Mouse (Mus musculus) spleen, adult 2 months (tissue): ENCODE results near the gene Lmtk3. TPM values are rescaled to one million over a fixed set of nuclear protein-coding genes. Genes with fewer than 3 reads are reported as not detected.

ENCODE experiments used
- DNase-seq, 2 experiments: peaks; one replicate each; pipeline versions ENCODE4 v3.0.0 to v3.0.0-alpha.2; 2012 to 2021; ENCODE audit warnings: low spot score in 2 of 2, low read depth in 1 of 2
- H3K27ac ChIP-seq: fragments of 200-500 bp; 2 replicates; pipeline ENCODE4 v1.5.1; 2012; ENCODE audit warnings: low read length, inconsistent platforms; ENCODE audit not compliant: insufficient read depth
- H3K27me3 ChIP-seq: fragments of 200-500 bp; 2 replicates; pipeline ENCODE4 v1.6.1; 2012; ENCODE audit warnings: mild to moderate bottlenecking, moderate library complexity, low read length, inconsistent platforms; ENCODE audit not compliant: control insufficient read depth, insufficient read depth
- H3K36me3 ChIP-seq: fragments of 200-500 bp; 2 replicates; pipeline ENCODE4 v1.6.1; 2012; ENCODE audit warnings: mild to moderate bottlenecking, low read length, inconsistent platforms; ENCODE audit not compliant: control insufficient read depth, insufficient read depth
- H3K4me1 ChIP-seq: fragments of 200-500 bp; 2 replicates; pipeline ENCODE4 v1.6.1; 2011; ENCODE audit warnings: inconsistent platforms; ENCODE audit not compliant: control insufficient read depth, insufficient read depth, insufficient read length
- H3K4me3 ChIP-seq: fragments of 200-500 bp; 2 replicates; pipeline ENCODE4 v1.5.1; 2011; ENCODE audit warnings: mild to moderate bottlenecking, inconsistent platforms; ENCODE audit not compliant: insufficient read depth, insufficient read length; ENCODE audit errors: extremely low read depth
- CTCF ChIP-seq: fragments of 200-500 bp; IDR thresholded peaks from 2 replicates; pipeline ENCODE4 v1.5.1; 2011; ENCODE audit warnings: mild to moderate bottlenecking, inconsistent platforms; ENCODE audit not compliant: insufficient read depth, insufficient read length, insufficient replicate concordance; ENCODE audit errors: extremely low read depth
- POLR2A ChIP-seq: fragments of 200-500 bp; IDR thresholded peaks from 2 replicates; pipeline ENCODE4 v1.6.1; 2011; ENCODE audit warnings: low read depth, low read length, inconsistent platforms
- WGBS: fragments of 180-500 bp; shearing (Covaris S2); methylation state at CpG from one replicate; pipeline ENCODE4 v1.1.7; 2018; 5-methylcytosine and 5-hydroxymethylcytosine counted together
- polyA plus RNA-seq: library from polyadenylated mRNA; depleted of rRNA; stranded (reverse); fragments of >200 nt; gene quantifications from 2 replicates; pipeline ENCODE4 v1.2.3, GENCODE M21; 2012

Lmtk3 gene
- polyA plus RNA-seq, 1 experiment = 3.7 TPM

DNA sequence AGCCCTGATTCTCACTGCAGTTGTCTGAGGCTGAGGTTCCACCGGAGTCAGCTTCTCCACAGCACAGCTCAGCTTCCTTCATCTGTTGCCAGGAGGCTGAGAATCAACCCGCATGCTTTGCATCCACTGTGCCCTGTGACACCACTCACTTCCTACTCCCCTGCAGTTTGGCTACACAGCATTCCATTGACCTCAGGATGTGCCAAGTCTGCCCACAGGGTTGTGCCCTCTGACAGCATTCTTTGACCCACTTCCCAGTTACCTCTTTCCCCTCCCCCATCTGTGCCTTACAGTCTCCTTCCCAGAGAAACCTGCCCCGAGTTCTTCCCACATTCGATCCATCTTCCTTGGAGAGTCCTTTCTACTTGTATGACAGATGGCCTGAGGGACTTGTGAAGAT lies 1.3 kb upstream of the Lmtk3 start:
- DNase-seq = no peak
- no peaks in the 10 kb centered on the region for H3K36me3 ChIP-seq
- TF ChIP-seq POLR2A (no peak), CTCF (no peak)
- H3K4me1 ChIP-seq = peaks cover 17% of the 10 kb centered on the region
- H3K4me3 ChIP-seq = no peak overlapping the region
- 63% methylated on average over 4 of the region's 4 CpGs for WGBS
- H3K27me3 ChIP-seq = peaks cover 12% of the 10 kb centered on the region
- no peak overlapping the region for H3K27ac ChIP-seq

DNA sequence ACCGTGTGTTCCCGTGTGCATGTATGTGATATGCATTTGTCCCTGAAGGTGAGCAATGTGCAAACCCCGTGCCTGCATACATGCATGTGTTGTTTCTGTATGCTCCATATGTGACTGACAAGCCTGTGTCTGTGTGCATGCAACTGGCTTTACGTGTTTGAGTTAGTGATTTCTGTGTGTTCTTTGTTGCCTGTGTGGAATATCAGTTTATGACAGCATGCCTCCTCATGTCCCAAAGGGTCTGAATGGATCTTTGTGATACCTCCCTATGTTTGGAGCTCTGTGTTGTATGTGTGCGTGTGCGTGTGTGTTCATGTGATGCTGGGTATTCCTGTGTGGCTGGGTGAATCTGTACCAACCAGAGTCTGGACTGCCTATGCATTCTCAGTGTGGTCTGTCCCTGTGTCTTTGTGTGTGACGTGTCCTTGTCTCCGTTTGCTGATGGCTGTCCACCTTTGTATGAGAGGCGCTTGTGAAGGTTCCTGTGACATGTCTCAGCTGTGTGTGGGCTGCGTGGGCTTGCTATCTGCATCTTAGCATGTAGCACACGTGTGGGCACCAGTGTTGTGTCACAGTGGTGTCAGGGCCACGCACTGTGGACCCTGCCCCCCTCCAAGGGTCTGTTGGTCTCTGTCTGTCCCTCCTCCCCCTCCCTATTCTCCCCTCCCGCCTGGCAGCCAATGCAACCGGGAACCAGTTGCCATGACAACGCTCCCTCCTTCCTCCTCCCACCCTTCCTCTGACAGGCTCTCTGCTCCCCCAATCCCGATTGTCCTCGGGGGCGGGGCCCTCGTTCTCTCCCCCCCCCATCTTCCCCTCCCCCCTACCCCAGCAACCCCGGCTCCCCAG lies 1.2 kb downstream of the Lmtk3 start, which contains the start of gene Sult2b1:
TSS of gene Sult2b1 (minus strand) at position 146 of the 849 bp plus-strand sequence.
- no peak for TF ChIP-seq POLR2A
- no peak for TF ChIP-seq CTCF
- H3K27me3 ChIP-seq = peaks cover 12% of the 10 kb centered on the region
- DNase-seq = no peak
- H3K27ac ChIP-seq = no peak within 1 kb of the TSS
- peak within 1 kb of the TSS; percentile 65 for H3K4me3 ChIP-seq
- no peaks in the 10 kb centered on the region for H3K36me3 ChIP-seq
- peaks cover 11% of the 10 kb centered on the region for H3K4me1 ChIP-seq
- 33% methylated on average over 18 of the region's 20 CpGs for WGBS

DNA sequence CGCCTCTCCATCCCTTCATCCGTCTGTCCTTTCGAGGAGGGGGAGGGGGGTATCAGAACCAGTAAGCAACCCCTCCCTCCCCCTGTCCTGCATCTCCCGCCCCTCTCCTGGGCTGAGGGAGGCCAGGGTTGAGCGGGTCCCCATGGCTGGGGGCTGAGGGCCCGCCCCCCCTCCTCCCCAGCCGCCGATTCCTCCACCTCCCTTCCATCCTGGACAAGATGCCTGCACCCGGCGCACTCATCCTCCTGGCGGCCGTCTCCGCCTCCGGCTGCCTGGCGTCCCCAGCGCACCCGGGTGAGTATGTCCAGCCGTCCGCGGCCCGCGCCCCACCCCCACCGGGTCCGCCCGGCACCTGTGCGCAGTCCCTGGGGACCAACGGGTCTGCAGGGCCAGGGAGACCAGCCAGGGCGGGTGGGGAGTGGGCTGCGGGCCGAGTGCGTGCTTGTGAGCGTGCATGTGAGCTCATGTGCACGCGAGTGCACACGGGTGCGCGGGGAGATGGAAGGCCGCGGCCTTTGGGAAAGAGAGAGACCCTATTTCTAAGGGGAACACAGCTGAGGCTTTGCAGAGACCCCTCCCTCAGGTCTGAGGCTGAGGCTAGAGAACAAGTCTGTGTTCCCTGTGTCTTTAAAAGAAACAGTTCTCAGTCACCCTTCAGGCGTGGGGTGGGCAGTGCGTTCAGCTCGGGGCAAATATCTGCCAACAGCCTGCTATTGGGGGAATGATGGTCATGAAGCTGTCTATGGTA lies 2.0 kb downstream of the Lmtk3 start:
- Histone ChIP-seq H3K36me3 (no peaks in the 10 kb centered on the region), H3K4me1 (peaks cover 11% of the 10 kb centered on the region), H3K27me3 (peaks cover 12% of the 10 kb centered on the region), H3K4me3 (no peak overlapping the region), H3K27ac (no peak overlapping the region)
- no peak for DNase-seq
- no peak for TF ChIP-seq POLR2A
- TF ChIP-seq CTCF = no peak
- WGBS = 4% methylated on average over 37 of the region's 42 CpGs

DNA sequence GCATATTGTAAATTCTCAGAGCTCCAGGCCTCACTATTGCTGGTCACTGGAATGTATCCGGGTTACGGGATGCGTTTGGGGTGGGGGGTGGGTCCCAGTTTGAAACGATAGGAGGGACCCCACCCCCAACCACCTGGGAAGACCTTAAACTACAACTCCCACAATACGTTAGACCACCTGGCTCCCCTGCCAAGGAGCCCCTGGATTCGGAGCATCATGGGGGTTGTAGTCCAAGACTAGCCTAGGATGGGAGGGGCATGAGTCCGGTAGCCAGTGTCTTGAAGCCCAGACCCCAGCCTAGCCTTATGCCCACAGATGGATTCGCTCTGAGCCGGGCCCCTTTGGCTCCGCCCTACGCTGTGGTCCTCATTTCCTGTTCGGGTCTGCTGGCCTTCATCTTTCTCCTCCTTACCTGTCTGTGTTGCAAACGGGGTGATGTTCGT lies 2.6 kb downstream of the Lmtk3 start:
- Histone ChIP-seq H3K4me1 (peaks cover 11% of the 10 kb centered on the region), H3K27me3 (peaks cover 12% of the 10 kb centered on the region), H3K4me3 (no peak overlapping the region), H3K27ac (no peak overlapping the region), H3K36me3 (no peaks in the 10 kb centered on the region)
- no peak for TF ChIP-seq POLR2A
- no peak for TF ChIP-seq CTCF
- DNase-seq = no peak
- 9% methylated on average over 14 of the region's 14 CpGs for WGBS

DNA sequence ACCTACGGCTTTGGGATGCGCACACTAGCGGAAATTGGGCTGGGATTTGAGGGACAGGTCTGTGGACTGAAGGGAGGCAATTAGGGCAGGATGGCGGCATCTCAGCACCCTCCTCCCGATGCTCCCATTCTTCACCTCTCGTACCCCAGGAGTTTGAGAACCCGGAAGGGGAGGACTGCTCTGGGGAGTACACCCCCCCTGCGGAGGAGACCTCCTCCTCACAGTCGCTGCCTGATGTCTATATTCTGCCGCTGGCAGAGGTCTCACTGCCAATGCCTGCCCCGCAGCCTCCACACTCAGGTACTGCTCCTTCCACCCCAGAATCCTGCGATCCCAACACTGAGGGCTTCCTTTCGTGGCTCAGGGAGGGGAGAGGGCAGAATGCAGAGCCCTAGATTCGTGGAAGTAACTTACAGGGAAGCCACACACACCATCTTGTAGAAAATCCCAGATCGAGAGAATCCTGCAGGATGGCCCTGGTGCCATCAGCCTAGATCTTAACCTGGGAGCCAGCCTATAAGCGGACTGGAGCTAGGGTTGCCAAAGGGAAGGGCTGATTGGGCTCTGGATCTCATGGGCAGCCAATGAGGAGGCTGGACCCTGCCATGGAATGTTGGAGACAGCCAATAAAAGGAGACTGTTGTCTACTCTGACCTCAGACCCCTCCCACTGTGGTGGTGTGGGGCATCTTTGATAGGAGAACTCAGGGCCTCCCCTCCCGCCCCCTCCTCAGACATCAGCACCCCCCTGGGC lies 3.3 kb downstream of the Lmtk3 start:
- Histone ChIP-seq H3K27ac (no peak overlapping the region), H3K27me3 (peaks cover 12% of the 10 kb centered on the region), H3K4me3 (no peak overlapping the region), H3K36me3 (no peaks in the 10 kb centered on the region), H3K4me1 (peaks cover 11% of the 10 kb centered on the region)
- DNase-seq = no peak
- 31% methylated on average over 17 of the region's 17 CpGs for WGBS
- TF ChIP-seq POLR2A (no peak), CTCF (no peak)

DNA sequence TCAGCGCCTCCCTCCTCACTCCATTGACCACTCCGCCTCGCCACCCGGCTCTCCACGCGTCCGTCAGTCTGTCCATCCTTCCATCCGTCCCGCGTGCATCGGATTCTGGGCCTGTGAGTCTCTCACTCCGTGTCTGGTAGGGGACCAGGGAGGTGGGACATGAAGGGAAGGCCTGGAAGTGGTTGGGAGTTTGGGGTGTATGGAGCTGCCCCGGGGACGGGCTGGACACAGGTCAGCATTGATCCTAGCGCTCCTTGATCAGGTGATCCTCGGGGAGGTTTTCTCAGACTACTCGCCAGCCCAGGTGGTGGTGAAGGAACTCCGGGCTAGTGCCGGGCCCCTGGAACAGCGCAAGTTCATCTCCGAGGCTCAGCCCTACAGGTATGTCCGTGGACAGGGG lies 4.1 kb downstream of the Lmtk3 start:
- Histone ChIP-seq H3K36me3 (no peaks in the 10 kb centered on the region), H3K27me3 (peaks cover 12% of the 10 kb centered on the region), H3K4me3 (no peak overlapping the region), H3K27ac (no peak overlapping the region), H3K4me1 (peaks cover 11% of the 10 kb centered on the region)
- no peak for DNase-seq
- WGBS = 86% methylated on average over 22 of the region's 22 CpGs
- TF ChIP-seq POLR2A = no peak
- no peak for TF ChIP-seq CTCF
